Mouse (Mus musculus): ENCODE data around the gene Pmel. TPM values are rescaled to one million over a fixed set of nuclear protein-coding genes. Genes with fewer than 3 reads are reported as not detected.

Pmel gene
- total RNA-seq, 2 experiments from 2014 or later, result 0.51 to 0.63 TPM

GRCm38 (mm10) chr10:128744680-128745601 lies 40.9 kb downstream of the Pmel start, which contains the start of gene Dgka:
TSS of gene Dgka (minus strand) at chr10:128744855.
- intact Hi-C loops (cut with DNase I), result loop anchor here (5.0 to 10.0 kb wide), 3 partner anchors 38 to 230 kb away; partner anchors contain the start of genes Cdk2 and Gdf11
- DNase-seq (ENCODE audit: extremely low spot score in 1 of 2, low spot score in 2 of 2), result no peak

- no peak for DNase-seq (ENCODE audit: extremely low spot score in 1 of 2, low spot score in 2 of 2)
These were observed 42.1 kb downstream of the Pmel start for GRCm38 (mm10) chr10:128745946-128746613.

GRCm38 (mm10) chr10:128746972-128747645 lies 43.1 kb downstream of the Pmel start:
- no peak for DNase-seq (ENCODE audit: extremely low spot score in 1 of 2, low spot score in 2 of 2)
- intact Hi-C loops (cut with DNase I), result loop anchor here (10.0 kb wide), 2 partner anchors 148 to 228 kb away; partner anchors contain the start of gene Gdf11

More at GRCm38 (mm10) chr10:128745946-128746613, 42.1 kb downstream of the Pmel start:
- intact Hi-C loops (cut with DNase I), result loop anchor here (10.0 kb wide), 2 partner anchors 149 to 229 kb away; partner anchors contain the start of gene Gdf11

GRCm38 (mm10) chr10:128747646-128748251 lies 43.8 kb downstream of the Pmel start, which contains the start of gene Pym1:
TSS of gene Pym1 (plus strand) at chr10:128747889.
- intact Hi-C loops (cut with DNase I), result loop anchor here (10.0 kb wide), 2 partner anchors 147 to 227 kb away; partner anchors contain the start of gene Gdf11
- peak; percentile 21 to 79 for DNase-seq (ENCODE audit: extremely low spot score in 1 of 2, low spot score in 2 of 2)

- peak; percentile 71 to 84 for DNase-seq (ENCODE audit: extremely low spot score in 1 of 2, low spot score in 2 of 2)
- intact Hi-C loops (cut with DNase I), result loop anchor here (10.0 kb wide), 2 partner anchors 146 to 226 kb away; partner anchors contain the start of gene Gdf11
These were observed 44.4 kb downstream of the Pmel start for GRCm38 (mm10) chr10:128748252-128748864.

Other genes with a start within 250 kb of the Pmel start
- gene Smarcc2, start 244.9 kb upstream of the Pmel start, total RNA-seq (2021), result 100 to 1,000 TPM; 204 to 226 TPM
- 100 to 1,000 TPM; 602 to 610 TPM for gene Myl6, start 210.1 kb upstream of the Pmel start, total RNA-seq (2021)
- gene Myl6b, start 205.5 kb upstream of the Pmel start, total RNA-seq (2021), result 10 to 100 TPM; 30.9 to 34.1 TPM
- gene Esyt1, start 178.3 kb upstream of the Pmel start, total RNA-seq (2021), result 1 to 10 TPM; 8.9 to 9.3 TPM
- 10 to 100 TPM; 10.8 to 10.9 TPM for gene Zc3h10, start 156.4 kb upstream of the Pmel start, total RNA-seq (2021)
- gene Rpl41, start 154.9 kb upstream of the Pmel start, total RNA-seq (2021), result 1,000 to 10,000 TPM; 2,483 to 2,553 TPM
- gene Pa2g4, start 138.2 kb upstream of the Pmel start, total RNA-seq (2021), result 10 to 100 TPM; 80.0 to 83.7 TPM
- 1 to 10 TPM; 1.1 to 2.2 TPM for gene Erbb3, start 114.5 kb upstream of the Pmel start, total RNA-seq (2021)
- gene Rps26, start 77.4 kb upstream of the Pmel start, total RNA-seq (2021), result 100 to 1,000 TPM; 382 to 405 TPM
- gene Ikzf4, start 58.2 kb upstream of the Pmel start, total RNA-seq (2021), result 10 to 100 TPM; 18.5 to 19.8 TPM
- 10 to 100 TPM; 11.1 to 11.8 TPM for gene Suox, start 30.1 kb upstream of the Pmel start, total RNA-seq (2021)
- gene Rab5b, start 7.9 kb upstream of the Pmel start, total RNA-seq (2021), result 100 to 1,000 TPM; 120 to 121 TPM
- 1 to 10 TPM; 4.3 to 4.7 TPM for gene Cdk2, start 836 bp downstream of the Pmel start, total RNA-seq (2021)
- gene Dgka, start 40.7 kb downstream of the Pmel start, total RNA-seq (2021), result 1 to 10 TPM; 5.7 to 5.8 TPM
- 10 to 100 TPM; 34.3 to 34.6 TPM for gene Pym1, start 43.7 kb downstream of the Pmel start, total RNA-seq (2021)
- under 1 TPM; 0.49 to 0.59 TPM for gene Mmp19, start 86.7 kb downstream of the Pmel start, total RNA-seq (2021)
- 10 to 100 TPM; 61.9 to 63.1 TPM for gene Dnajc14, start 99.9 kb downstream of the Pmel start, total RNA-seq (2021)
- gene Tmem198b, start 100.2 kb downstream of the Pmel start, total RNA-seq (2021), result 10 to 100 TPM; 12.2 to 12.5 TPM
- 10 to 100 TPM; 37.4 to 42.2 TPM for gene Sarnp, start 113.1 kb downstream of the Pmel start, total RNA-seq (2021)
- 1 to 10 TPM; 4.4 to 6.7 TPM for gene Ormdl2, start 117.5 kb downstream of the Pmel start, total RNA-seq (2021)
- gene Gdf11, start 187.5 kb downstream of the Pmel start, total RNA-seq (2021), result 10 to 100 TPM; 13.2 to 16.2 TPM
- gene Cd63, start 196.8 kb downstream of the Pmel start, total RNA-seq (2021), result 10 to 100 TPM; 63.0 to 66.0 TPM
- gene Rdh5, start 218.7 kb downstream of the Pmel start, total RNA-seq (2021), result 1 to 10 TPM; 5.5 to 6.1 TPM
- 10 to 100 TPM; 84.3 to 85.3 TPM for gene Bloc1s1, start 219.8 kb downstream of the Pmel start, total RNA-seq (2021)
- gene Itga7, start 229.6 kb downstream of the Pmel start, total RNA-seq (2021), result 10 to 100 TPM; 14.2 to 14.9 TPM

Data from left cerebral cortex, postnatal 10 days (tissue).